Mouse (Mus musculus) limb, embryonic 13.5 days (tissue): ENCODE results near the gene Xlr4c. TPM values are rescaled to one million over a fixed set of nuclear protein-coding genes. Genes with fewer than 3 reads are reported as not detected.

Experiments
- polyA plus RNA-seq: library from polyadenylated mRNA; unstranded; fragments of >200 nt; fragmentation: Nextera tagmentation; extraction: Ambion mirVana; gene quantifications from 2 replicates; pipeline ENCODE4 v1.2.1, GENCODE M21; 2015

Xlr4c gene
- polyA plus RNA-seq, 1 experiment from 2014 or later, result not detected

Other genes with a start within 250 kb of the Xlr4c start
- 0.20 and 0.24 TPM in 2 replicates for gene Pnma5, start 206.0 kb downstream of the Xlr4c start, polyA plus RNA-seq
- 0.29 and 0.32 TPM in 2 replicates for gene Pnma3, start 178.3 kb downstream of the Xlr4c start, polyA plus RNA-seq
- gene Xlr4a, start 160.7 kb downstream of the Xlr4c start, polyA plus RNA-seq, result 0.65 and 1.2 TPM in 2 replicates
- 2.4 and 2.8 TPM in 2 replicates for gene Xlr3a, start 146.0 kb downstream of the Xlr4c start, polyA plus RNA-seq
- 0.06 and 0.10 TPM in 2 replicates for gene Gm14685, start 126.1 kb downstream of the Xlr4c start, polyA plus RNA-seq
- gene Xlr5b, start 94.3 kb downstream of the Xlr4c start, polyA plus RNA-seq, result not detected in 2 replicates
- not detected in 2 replicates for gene DXBay18, start 93.7 kb downstream of the Xlr4c start, polyA plus RNA-seq
- not detected in 2 replicates for gene Spin2d, start 66.1 kb downstream of the Xlr4c start, polyA plus RNA-seq
- gene Xlr3b, start 50.9 kb downstream of the Xlr4c start, polyA plus RNA-seq, result 14.1 and 18.5 TPM in 2 replicates
- gene Xlr4b, start 28.8 kb downstream of the Xlr4c start, polyA plus RNA-seq, result 0.56 and 1.2 TPM in 2 replicates
- 10.9 and 12.1 TPM in 2 replicates for gene F8a, start 14.8 kb downstream of the Xlr4c start, polyA plus RNA-seq
- 0.13 and 0.51 TPM in 2 replicates for gene Xlr3c, start 22.3 kb upstream of the Xlr4c start, polyA plus RNA-seq
- gene Xlr5a, start 49.8 kb upstream of the Xlr4c start, polyA plus RNA-seq, result 0.09 TPM in 1 of 2 replicates, not detected in the other
- gene Xlr5c, start 49.8 kb upstream of the Xlr4c start, polyA plus RNA-seq, result not detected in 2 replicates
- not detected in 2 replicates for gene Gm45015, start 93.7 kb upstream of the Xlr4c start, polyA plus RNA-seq
- gene Zfp275, start 99.5 kb upstream of the Xlr4c start, polyA plus RNA-seq, result 19.6 and 23.3 TPM in 2 replicates
- gene Gm18336, start 155.6 kb upstream of the Xlr4c start, polyA plus RNA-seq, result not detected in 2 replicates
- gene Zfp92, start 168.0 kb upstream of the Xlr4c start, polyA plus RNA-seq, result 0.27 and 0.37 TPM in 2 replicates
- gene Trex2, start 192.2 kb upstream of the Xlr4c start, polyA plus RNA-seq, result not detected in 2 replicates
- 77.0 and 85.2 TPM in 2 replicates for gene Haus7, start 215.9 kb upstream of the Xlr4c start, polyA plus RNA-seq
- 67.7 and 68.8 TPM in 2 replicates for gene Bgn, start 240.5 kb upstream of the Xlr4c start, polyA plus RNA-seq